Mouse (Mus musculus) cerebellum, adult 8-10 months (tissue): ENCODE results near the gene Apobec2.

Experiments
- DNase-seq: peaks from one replicate; pipeline ENCODE4 v3.0.0; 2022

The Apobec2 gene

DNA sequence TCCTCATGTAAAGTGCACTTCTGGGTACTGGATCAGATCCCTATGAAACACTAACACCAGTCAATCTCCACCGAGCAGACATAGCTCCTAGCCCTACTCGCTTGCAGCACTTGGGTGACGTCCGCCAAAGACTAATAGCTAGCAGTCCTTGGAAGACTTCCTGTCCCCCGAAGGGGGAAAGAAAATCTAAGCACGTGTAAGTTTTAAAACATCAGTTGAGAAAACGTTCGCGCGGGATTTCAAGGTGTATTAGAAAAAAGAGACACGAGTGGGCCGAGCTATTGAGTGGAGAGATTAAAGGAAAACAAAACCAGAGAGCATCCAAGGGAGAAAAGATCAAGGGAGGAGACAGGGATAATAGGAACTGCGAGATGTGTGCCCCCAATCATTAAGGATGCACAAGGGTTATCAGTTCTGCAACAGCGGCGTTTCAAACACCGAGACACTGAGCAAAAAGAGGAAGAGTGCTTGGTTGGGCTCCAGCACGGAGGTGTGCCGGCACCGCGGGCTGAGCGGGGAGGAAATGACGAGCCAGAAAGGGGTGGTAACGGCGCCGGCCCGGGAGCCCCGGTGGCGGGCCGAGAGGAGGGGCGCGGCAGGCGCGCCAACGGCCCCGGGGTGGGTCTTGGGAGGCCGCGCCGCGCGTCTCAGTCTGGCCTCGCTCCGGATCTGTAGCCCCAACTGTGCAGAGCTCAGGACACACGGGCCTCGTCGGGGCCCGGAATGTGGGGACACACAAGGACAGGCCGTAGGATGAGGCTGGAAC lies 24.0 kb downstream of the Apobec2 start:
- DNase-seq, result peak; percentile 75

DNA sequence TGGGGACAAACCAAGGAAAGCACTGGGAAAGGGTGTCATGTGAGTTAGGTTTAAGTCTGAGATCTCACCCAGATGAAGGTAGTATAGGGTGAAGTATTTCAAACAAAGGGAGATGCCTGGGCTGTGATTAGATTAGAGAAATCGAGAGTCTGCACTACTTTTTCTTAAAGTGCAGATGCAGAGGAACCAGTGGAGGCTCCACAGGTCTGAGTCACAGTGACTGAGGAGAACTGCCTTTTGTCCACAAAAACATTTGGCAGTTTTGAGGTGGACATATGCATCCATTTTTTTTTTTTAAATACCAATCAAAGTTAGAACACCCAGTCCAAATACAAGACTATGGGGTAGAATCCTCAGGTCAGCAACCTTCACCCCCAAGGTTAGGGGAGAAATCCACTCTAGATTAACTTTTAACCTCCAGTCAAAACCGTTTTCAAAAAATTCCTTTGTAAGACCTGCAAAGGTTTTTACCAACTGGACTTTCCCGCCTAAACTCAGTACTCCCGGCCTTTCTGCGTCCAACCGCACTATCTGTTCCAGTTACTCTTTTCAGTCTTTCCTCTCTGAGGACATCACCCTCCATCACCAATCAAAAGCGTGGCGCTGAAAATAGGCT lies 24.7 kb downstream of the Apobec2 start:
- DNase-seq, result peak; percentile 16

- peak; percentile 18 for DNase-seq
These were observed 25.6 kb downstream of the Apobec2 start for GRCm38 (mm10) chr17:48407154-48407553.

GRCm38 (mm10) chr17:48404706-48405105 lies 28.0 kb downstream of the Apobec2 start:
- no peak for DNase-seq

DNA sequence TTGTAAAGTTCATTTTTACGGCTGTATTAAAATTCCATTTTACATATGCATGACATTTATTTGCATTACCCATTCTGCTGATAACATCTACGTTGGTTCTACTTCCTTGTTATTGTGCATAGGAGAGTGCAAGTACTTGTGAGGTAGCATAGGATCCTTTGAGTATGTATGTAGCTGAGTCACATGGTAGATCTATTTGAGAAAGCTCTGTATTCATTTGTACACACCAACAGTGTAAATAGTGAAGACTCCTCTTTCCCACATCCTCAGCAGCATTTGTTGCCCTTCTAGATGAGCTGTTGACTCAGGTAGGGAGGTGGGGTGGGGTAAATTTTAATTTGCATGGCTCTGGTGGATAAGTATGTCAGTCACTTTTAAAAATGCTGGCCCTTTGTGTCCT lies 28.9 kb downstream of the Apobec2 start:
- DNase-seq, result no peak

DNA sequence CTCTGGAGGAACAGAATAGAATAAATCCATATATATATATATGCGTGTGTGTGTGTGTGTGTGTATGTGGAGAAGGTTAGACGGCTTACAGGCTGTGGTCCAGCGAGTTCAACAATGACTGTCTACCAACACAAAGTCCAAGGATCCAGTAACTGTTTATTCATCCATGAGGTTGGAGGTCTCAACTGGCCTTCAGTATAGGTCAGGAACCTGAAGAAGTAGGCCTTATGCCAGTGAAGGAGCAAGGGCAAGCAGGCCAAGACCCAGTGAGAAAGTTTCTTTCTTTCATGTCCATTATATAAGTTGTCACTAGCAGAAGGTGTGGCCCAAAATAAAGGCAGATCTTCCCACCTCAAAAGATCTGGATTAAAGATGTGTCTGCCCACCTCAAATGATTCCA lies 30.0 kb downstream of the Apobec2 start:
- no peak for DNase-seq

- no peak for DNase-seq
These were observed 31.0 kb downstream of the Apobec2 start for GRCm38 (mm10) chr17:48401710-48402109.

DNA sequence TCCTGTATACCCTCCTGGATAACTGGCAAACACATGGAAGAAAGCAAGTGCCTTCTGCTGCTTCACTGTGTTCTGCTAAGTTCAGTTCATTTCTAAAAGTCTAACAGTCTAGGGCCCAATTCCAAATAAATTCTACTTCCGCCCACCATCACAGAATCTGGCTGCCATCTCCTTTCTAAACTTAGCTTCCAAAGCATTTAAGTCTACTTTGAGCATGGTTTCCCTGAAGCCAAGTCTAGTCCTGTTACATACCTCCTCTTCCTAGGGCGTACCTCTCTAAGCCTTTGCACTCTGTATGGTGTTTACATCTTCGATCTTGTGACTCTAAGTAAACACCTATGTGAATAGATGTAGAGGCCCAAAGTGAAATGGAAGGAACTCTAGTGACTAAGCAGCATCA lies 40.1 kb downstream of the Apobec2 start:
- DNase-seq, result no peak

DNA sequence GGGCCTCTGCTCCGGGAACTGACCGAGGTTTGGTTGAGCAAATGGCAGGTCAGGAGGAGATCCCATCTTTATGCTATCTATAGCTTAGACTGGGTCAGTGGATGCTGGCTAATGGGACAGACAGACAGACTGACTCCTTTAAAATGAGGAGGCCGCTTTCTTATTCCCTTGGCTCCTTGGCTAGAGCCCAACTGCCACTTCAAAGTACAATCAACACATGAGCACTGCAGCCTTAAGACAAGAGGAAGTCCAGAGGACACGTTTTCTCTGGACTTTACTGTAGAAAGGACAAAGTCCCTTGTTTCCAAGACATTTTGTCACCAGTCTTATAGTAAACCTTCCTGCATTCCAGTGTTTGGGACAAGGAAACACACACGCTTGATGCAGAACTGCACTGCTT lies 41.3 kb downstream of the Apobec2 start:
- no peak for DNase-seq

DNA sequence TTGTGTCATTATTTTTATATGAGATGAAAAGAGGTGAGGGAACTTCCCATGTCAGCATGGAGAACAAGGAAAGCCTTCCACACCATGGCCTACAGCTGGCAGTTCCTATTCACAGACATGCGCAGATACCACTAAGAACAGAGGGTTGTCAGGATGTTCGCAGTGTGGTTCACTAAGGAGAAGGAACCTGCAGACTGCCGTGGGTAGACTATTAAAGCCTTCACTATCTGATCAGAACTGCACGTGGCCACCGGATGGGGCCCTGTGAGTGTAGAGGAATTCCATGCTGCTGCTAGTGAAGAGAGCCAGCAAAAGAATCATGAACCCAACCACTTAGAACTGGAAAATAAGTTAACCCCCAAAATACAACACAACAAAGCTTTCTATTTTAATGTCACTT lies 43.3 kb downstream of the Apobec2 start:
- DNase-seq, result no peak

DNA sequence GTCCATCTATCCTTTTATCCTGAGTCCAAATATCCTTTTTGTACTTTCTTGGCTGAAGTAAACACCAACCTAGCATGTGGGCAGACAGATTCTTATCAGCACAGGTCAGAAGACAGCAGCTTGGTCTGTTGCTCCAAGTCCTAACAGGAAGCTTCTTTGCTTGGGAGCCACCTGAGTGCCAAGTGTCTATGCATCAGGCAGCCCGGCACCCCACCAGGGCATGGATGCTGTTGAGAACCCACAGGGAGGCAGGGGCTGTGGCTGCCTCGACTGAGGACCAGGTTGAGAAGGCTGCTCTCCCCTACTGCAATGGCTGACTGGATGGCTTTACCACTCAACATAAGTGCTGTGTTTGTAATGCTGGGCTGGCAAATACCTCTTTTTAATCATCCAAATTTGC lies 44.1 kb downstream of the Apobec2 start:
- DNase-seq, result no peak

- no peak for DNase-seq
These were observed 46.8 kb downstream of the Apobec2 start for GRCm38 (mm10) chr17:48385786-48386461.

DNA sequence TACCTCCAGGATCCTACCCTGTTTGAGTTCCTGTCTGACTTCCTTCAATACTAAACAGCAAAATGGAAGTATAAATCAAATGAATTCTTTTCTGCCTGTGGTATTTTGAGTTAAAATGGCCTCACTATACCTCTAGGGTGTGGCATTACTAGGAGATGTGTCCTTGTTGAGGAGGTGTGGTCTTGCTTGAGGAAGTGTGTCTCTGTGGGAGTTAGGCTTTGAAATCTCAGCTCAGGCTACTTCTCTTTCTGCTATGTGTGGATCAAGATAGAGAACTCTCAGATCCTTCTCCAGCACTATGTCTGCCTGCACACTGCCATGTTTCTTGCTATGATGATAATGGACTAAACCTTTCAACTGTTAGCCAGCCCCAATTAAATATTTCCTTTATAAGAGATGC lies 53.7 kb downstream of the Apobec2 start:
- DNase-seq, result no peak

GRCm38 (mm10) chr17:48376102-48376501 lies 56.6 kb downstream of the Apobec2 start:
- DNase-seq, result no peak

DNA sequence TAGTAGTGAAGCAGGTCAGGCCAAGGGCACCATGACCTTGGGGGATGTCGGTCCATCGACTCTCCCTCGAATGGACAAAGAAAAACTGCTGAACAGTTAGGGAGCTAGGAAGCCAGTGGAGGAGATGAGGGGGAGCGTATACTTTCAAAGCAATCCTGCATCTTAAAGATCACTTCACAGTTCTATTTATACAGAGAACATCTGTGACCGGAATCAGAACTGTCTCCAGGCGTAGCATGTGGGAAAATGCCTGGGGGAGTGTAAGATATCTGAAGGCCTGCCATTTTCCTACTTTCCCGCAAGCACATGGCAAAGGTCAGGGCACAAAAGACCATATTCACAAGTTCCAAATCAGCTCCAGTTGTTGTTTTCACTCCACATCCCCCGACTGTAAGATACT lies 59.7 kb downstream of the Apobec2 start:
- DNase-seq, result no peak

DNA sequence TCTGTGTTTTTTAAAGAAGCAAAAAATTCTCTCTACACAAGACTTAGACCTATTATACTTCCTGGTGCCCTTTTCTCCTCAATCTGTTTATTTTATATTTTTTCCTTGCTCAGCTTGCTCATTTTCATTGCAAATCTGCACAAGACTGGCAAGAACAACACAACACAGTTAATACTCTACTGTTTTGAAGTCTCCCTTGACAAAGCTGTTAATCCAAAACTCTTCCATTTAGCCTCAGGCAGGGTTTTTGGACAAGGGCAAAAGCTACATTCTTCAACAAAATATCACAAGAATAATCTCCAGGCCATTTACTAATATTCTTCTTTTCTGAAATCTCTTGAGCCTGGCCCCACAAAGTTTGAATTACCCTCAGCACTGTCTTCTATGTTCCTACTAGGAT lies 61.1 kb downstream of the Apobec2 start:
- no peak for DNase-seq
